Mouse (Mus musculus): ENCODE data around the gene Robo4. TPM values are rescaled to one million over a fixed set of nuclear protein-coding genes. Genes with fewer than 3 reads are reported as not detected.

Robo4 gene
- polyA plus RNA-seq, 1 experiment from 2014 or later: 9.5 TPM

DNA sequence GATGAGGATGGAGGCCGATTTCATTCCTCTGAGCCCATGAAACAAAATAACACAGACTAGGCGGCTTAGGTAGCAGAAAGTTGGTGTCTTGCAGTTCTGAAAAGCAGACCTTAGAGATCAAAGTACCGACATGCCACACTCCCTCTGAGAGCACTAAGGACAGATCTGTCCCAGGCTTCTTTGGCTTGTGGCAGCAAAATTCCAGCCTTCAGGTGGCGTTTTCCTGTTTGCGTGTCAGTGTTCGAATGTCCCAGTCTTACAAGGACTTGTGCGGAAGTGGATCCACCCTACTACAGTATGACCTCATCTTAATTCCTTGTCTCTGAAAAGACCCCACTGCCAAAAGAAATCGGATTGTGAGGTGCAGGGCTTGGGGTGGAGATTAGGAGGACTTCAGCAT lies 32.8 kb upstream of the Robo4 start:
- no peak overlapping the region for H3K4me3 ChIP-seq
- H3K27ac ChIP-seq: no peak overlapping the region
- no peaks in the 10 kb centered on the region for H3K4me1 ChIP-seq
- no peak overlapping the region for H3K4me2 ChIP-seq
- H3K9ac ChIP-seq: no peak overlapping the region
- H3K36me3 ChIP-seq: no peaks in the 10 kb centered on the region
- no peaks in the 10 kb centered on the region for H3K27me3 ChIP-seq
- WGBS: 78% methylated on average over 8 of the region's 8 CpGs
- ATAC-seq (ENCODE audit: insufficient number of reproducible peaks, insufficient read depth, low FRiP score, low TSS enrichment, low read depth): no peak
- no peaks in the 10 kb centered on the region for H3K9me3 ChIP-seq

DNA sequence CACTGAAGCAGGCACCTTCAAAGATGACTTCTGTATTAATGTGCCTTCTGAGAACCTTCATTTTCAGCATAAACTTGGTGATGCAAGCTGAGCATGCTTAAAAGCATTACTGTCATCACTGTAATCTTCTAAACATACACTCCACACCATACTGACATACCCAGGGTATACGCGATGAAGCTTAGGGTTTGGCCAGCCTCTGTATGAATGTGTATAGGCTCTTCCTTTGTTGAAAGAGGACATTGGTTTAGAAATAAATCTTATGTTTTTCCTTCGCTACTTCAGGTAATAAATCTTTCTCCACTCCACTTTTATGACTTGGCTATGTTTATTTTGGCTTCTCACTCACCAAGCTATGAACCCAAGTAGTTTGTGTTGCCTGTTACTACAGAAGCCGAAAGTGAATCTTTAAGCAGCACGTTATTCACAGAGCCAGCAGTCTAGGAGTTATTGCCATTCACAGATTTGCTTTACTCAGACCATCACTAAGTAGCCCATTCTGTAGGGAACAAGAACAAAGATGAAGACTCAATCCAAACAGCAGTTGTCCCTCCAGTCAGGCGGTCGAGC lies 30.4 kb upstream of the Robo4 start:
- Histone ChIP-seq H3K4me1 (no peaks in the 10 kb centered on the region), H3K36me3 (no peaks in the 10 kb centered on the region), H3K9ac (no peak overlapping the region), H3K27me3 (no peaks in the 10 kb centered on the region), H3K27ac (no peak overlapping the region), H3K9me3 (no peaks in the 10 kb centered on the region), H3K4me2 (no peak overlapping the region), H3K4me3 (no peak overlapping the region)
- no peak for ATAC-seq (ENCODE audit: insufficient number of reproducible peaks, insufficient read depth, low FRiP score, low TSS enrichment, low read depth)
- 83% methylated on average over 7 of the region's 7 CpGs for WGBS

GRCm38 (mm10) chr9:37375718-37376117 lies 26.0 kb upstream of the Robo4 start:
- Histone ChIP-seq H3K4me2 (no peak overlapping the region), H3K36me3 (no peaks in the 10 kb centered on the region), H3K4me3 (no peak overlapping the region), H3K9ac (no peak overlapping the region), H3K4me1 (no peaks in the 10 kb centered on the region), H3K27ac (no peak overlapping the region), H3K9me3 (no peaks in the 10 kb centered on the region), H3K27me3 (no peaks in the 10 kb centered on the region)
- 87% methylated on average over 5 of the region's 5 CpGs for WGBS
- ATAC-seq (ENCODE audit: insufficient number of reproducible peaks, insufficient read depth, low FRiP score, low TSS enrichment, low read depth): no peak

- 86% methylated on average over 6 of the region's 6 CpGs for whole genome bisulfite sequencing
- Histone ChIP-seq H3K36me3 (no peaks in the 10 kb centered on the region), H3K27ac (no peak overlapping the region), H3K4me1 (peaks cover 8% of the 10 kb centered on the region), H3K4me2 (no peak overlapping the region), H3K9me3 (no peaks in the 10 kb centered on the region), H3K4me3 (no peak overlapping the region), H3K9ac (no peak overlapping the region), H3K27me3 (peaks cover 31% of the 10 kb centered on the region)
- ATAC-seq (ENCODE audit: insufficient number of reproducible peaks, insufficient read depth, low FRiP score, low TSS enrichment, low read depth): no peak
Measured at GRCm38 (mm10) chr9:37383161-37383560, 18.5 kb upstream of the Robo4 start.

DNA sequence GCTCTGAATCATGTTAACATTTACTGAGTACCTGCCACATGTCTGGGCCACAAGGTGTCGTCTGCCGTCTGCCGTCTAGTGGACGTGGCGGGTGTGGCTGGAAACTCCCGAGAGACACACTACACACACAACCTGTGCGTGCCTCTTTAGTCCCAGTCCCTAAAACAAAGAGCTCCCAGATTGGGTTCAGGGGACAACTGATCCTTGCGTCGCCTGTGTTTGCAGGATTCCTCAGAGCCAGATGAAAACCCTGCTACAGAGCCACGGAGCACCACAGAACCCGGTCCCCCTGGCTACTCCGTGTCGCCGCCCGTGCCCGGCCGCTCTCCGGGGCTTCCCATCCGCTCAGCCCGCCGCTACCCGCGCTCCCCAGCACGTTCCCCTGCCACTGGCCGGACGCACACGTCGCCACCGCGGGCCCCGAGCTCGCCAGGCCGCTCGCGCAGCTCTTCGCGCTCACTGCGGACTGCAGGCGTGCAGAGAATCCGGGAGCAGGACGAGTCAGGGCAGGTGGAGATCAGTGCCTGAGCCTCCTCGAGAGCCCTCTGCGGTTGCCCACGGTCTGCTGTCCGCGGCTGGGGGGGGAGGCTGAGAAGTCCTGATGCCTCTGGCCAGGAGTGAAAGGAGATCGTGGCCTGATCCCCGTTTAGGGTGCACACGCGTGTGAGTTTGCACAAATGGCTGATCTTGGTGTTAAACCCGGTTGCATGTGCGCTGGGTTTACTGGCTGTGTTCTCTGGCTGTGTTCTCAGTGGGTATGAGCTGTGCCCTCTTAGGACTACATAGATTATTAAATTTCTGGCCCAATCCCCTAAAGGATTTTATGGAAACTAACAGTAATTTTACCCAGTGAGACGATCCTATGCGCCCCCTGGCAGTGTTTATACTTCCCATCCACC lies 17.2 kb upstream of the Robo4 start:
- H3K9me3 ChIP-seq: no peaks in the 10 kb centered on the region
- H3K27ac ChIP-seq: no peak overlapping the region
- H3K9ac ChIP-seq: peak overlapping the region; percentile 75
- 0 out of 2 replicates have a peak, but pooled peaks have one; percentile 54 for ATAC-seq (ENCODE audit: insufficient number of reproducible peaks, insufficient read depth, low FRiP score, low TSS enrichment, low read depth)
- peak overlapping the region; percentile 93 for H3K4me2 ChIP-seq
- no peaks in the 10 kb centered on the region for H3K36me3 ChIP-seq
- 8% methylated on average over 51 of the region's 54 CpGs for WGBS
- H3K4me3 ChIP-seq: peak overlapping the region; percentile 50
- peaks cover 8% of the 10 kb centered on the region for H3K4me1 ChIP-seq
- peaks cover 31% of the 10 kb centered on the region for H3K27me3 ChIP-seq

DNA sequence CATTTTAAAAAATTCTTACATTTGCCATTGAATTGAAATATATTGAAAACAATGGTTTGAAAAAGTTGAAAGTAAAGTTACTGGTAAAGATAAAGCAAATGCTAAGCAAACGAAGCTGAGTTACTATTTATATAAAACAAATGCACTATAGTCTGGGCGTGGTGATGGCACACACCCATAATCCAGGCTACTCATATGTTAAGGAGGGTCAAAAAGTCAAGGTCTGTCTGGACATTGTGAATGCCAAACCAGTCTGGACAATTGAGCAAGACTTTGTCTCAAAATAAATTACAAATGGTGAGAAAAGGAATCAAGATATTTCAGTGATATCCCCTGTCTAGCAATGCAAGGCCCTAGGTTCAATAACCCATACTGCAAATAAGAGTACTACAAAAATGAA lies 10.8 kb upstream of the Robo4 start:
- no peak overlapping the region for H3K27ac ChIP-seq
- WGBS: 68% methylated on average over 2 of the region's 2 CpGs
- no peak for ATAC-seq (ENCODE audit: insufficient number of reproducible peaks, insufficient read depth, low FRiP score, low TSS enrichment, low read depth)
- H3K9me3 ChIP-seq: no peaks in the 10 kb centered on the region
- no peaks in the 10 kb centered on the region for H3K36me3 ChIP-seq
- H3K4me2 ChIP-seq: no peak overlapping the region
- H3K9ac ChIP-seq: no peak overlapping the region
- H3K4me1 ChIP-seq: no peaks in the 10 kb centered on the region
- H3K27me3 ChIP-seq: peaks cover 8% of the 10 kb centered on the region
- no peak overlapping the region for H3K4me3 ChIP-seq

GRCm38 (mm10) chr9:37392071-37392470 lies 9.6 kb upstream of the Robo4 start:
- no peak for ATAC-seq (ENCODE audit: insufficient number of reproducible peaks, insufficient read depth, low FRiP score, low TSS enrichment, low read depth)
- 79% methylated on average over 2 of the region's 2 CpGs for WGBS

DNA sequence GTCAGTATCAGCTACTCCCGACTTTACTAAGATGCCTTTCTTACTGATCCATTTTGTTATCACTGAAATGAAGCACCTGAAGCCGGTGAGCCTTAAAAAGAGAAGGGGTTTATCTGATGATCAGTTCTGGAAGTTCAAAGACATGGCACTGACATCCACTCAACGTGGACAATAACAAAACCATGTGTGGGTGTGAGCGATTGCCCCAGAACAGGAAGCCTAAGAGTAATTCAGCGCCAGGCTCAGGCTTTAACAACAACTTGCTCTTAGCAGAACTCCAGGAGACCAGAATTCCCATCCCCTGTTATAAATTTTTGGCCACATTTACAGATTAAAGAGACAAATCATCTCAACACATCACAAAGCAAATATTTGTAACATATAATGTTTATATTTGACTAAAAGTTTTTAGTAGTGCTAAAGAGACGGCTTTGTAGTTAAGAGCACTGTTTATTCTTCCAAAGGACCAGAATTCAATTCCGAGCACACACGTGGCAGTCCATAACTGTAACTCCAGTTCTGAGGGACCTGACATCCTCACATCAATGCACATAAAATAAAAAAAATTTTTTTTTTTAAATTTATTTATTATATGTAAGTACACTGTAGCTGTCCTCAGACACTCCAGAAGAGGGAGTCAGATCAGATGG lies 8.1 kb upstream of the Robo4 start:
- Histone ChIP-seq H3K9ac (no peak overlapping the region), H3K4me2 (no peak overlapping the region), H3K4me1 (no peaks in the 10 kb centered on the region), H3K9me3 (no peaks in the 10 kb centered on the region), H3K27me3 (no peaks in the 10 kb centered on the region), H3K36me3 (no peaks in the 10 kb centered on the region), H3K27ac (no peak overlapping the region), H3K4me3 (no peak overlapping the region)
- no peak for ATAC-seq (ENCODE audit: insufficient number of reproducible peaks, insufficient read depth, low FRiP score, low TSS enrichment, low read depth)
- WGBS: 74% methylated on average over 8 of the region's 8 CpGs

More at GRCm38 (mm10) chr9:37392071-37392470, 9.6 kb upstream of the Robo4 start:
- Histone ChIP-seq H3K4me2 (no peak overlapping the region), H3K27me3 (0 out of 2 replicates have a peak, but pooled peaks cover 1% of the 10 kb centered on the region), H3K4me3 (no peak overlapping the region), H3K36me3 (no peaks in the 10 kb centered on the region), H3K9me3 (no peaks in the 10 kb centered on the region), H3K27ac (no peak overlapping the region), H3K4me1 (no peaks in the 10 kb centered on the region), H3K9ac (no peak overlapping the region)

- 87% methylated on average over 2 of the region's 2 CpGs for WGBS
- no peak overlapping the region for H3K4me3 ChIP-seq
- no peak overlapping the region for H3K27ac ChIP-seq
- H3K4me1 ChIP-seq: no peaks in the 10 kb centered on the region
- no peak for ATAC-seq (ENCODE audit: insufficient number of reproducible peaks, insufficient read depth, low FRiP score, low TSS enrichment, low read depth)
- H3K4me2 ChIP-seq: no peak overlapping the region
- H3K36me3 ChIP-seq: no peaks in the 10 kb centered on the region
- no peaks in the 10 kb centered on the region for H3K27me3 ChIP-seq
- no peaks in the 10 kb centered on the region for H3K9me3 ChIP-seq
- no peak overlapping the region for H3K9ac ChIP-seq
Measured at GRCm38 (mm10) chr9:37400585-37400984, 1.1 kb upstream of the Robo4 start.

- Histone ChIP-seq H3K9me3 (no peaks in the 10 kb centered on the region), H3K36me3 (no peaks in the 10 kb centered on the region), H3K4me3 (peak overlapping the region; percentile 16; the same call in 1 of the 2 replicates), H3K27ac (no peak overlapping the region), H3K27me3 (peaks cover 13% of the 10 kb centered on the region), H3K9ac (no peak overlapping the region), H3K4me2 (no peak overlapping the region), H3K4me1 (no peaks in the 10 kb centered on the region)
- 88% methylated on average over 7 of the region's 7 CpGs for WGBS
- peak; percentile 26; the same call in 1 of the 2 replicates for ATAC-seq (ENCODE audit: insufficient number of reproducible peaks, insufficient read depth, low FRiP score, low TSS enrichment, low read depth)
Measured at GRCm38 (mm10) chr9:37402501-37402900, 804 bp downstream of the Robo4 start.

GRCm38 (mm10) chr9:37403011-37403410 lies 1.3 kb downstream of the Robo4 start:
- ATAC-seq (ENCODE audit: insufficient number of reproducible peaks, insufficient read depth, low FRiP score, low TSS enrichment, low read depth): no peak
- Histone ChIP-seq H3K36me3 (no peaks in the 10 kb centered on the region), H3K9me3 (no peaks in the 10 kb centered on the region), H3K4me1 (peaks cover 1% of the 10 kb centered on the region; the same call in 1 of the 2 replicates), H3K9ac (no peak overlapping the region), H3K27ac (no peak overlapping the region), H3K4me2 (peak overlapping the region; percentile 7; the same call in 1 of the 2 replicates), H3K27me3 (peaks cover 18% of the 10 kb centered on the region), H3K4me3 (no peak overlapping the region)
- WGBS: 88% methylated on average over 7 of the region's 7 CpGs

Measured in embryonic facial prominence, embryonic 13.5 days (tissue).